Mouse (Mus musculus): ENCODE results near the gene Nrn1l. TPM values are rescaled to one million over a fixed set of nuclear protein-coding genes. Genes with fewer than 3 reads are reported as not detected.

Nrn1l gene
- 0.47 TPM for polyA plus RNA-seq (2021)

GRCm38 (mm10) chr8:105893339-105893738 lies at the start of gene Nrn1l:
Gene Nrn1l (plus strand): TSS chr8:105893567.
- ATAC-seq, result peak; percentile 19
- no peak for TF ChIP-seq CTCF (IDR thresholded peaks at IDR 0.05)
- ChIA-PET CTCF (interaction anchor here (1.2 to 2.3 kb wide), 4 partner anchors 10 to 32 kb away, joined by 3 to 8 read pairs (median 4); no protein-coding TSS in a partner anchor), POLR2A (no interaction called here)
- DNase-seq (ENCODE audit: low read depth, low spot score), result no peak
- no peaks in the 10 kb centered on the region for H3K27me3 ChIP-seq
- in situ Hi-C loops (cut with MboI; ENCODE audit: low pct_unique_long_range_greater_than_20kb), result loop anchor here (5.0 kb wide), 1 partner anchor 34 kb away; no protein-coding TSS in a partner anchor

- no peak for ATAC-seq
- in situ Hi-C loops (cut with MboI; ENCODE audit: low pct_unique_long_range_greater_than_20kb), result no loop called here
- DNase-seq (ENCODE audit: low read depth, low spot score), result no peak
- ChIA-PET CTCF (interaction anchor here (1.1 kb wide), 1 partner anchor 11 kb away, joined by 6 read pairs; no protein-coding TSS in a partner anchor), POLR2A (no interaction called here)
- TF ChIP-seq CTCF (IDR thresholded peaks at IDR 0.05), result no peak
- H3K27me3 ChIP-seq, result no peaks in the 10 kb centered on the region
Observed at GRCm38 (mm10) chr8:105846678-105847077, 46.7 kb upstream of the Nrn1l start.

- TF ChIP-seq CTCF (IDR thresholded peaks at IDR 0.05), result no peak
- ChIA-PET POLR2A (no interaction called here), CTCF (no interaction called here)
- no peaks in the 10 kb centered on the region for H3K27me3 ChIP-seq
- ATAC-seq (no peak), DNase-seq (ENCODE audit: low read depth, low spot score) (no peak)
- in situ Hi-C loops (cut with MboI; ENCODE audit: low pct_unique_long_range_greater_than_20kb), result no loop called here
Observed at GRCm38 (mm10) chr8:105850014-105850413, 43.4 kb upstream of the Nrn1l start.

- ATAC-seq (no peak), DNase-seq (ENCODE audit: low read depth, low spot score) (no peak)
- TF ChIP-seq CTCF (IDR thresholded peaks at IDR 0.05), result no peak
- H3K27me3 ChIP-seq, result no peaks in the 10 kb centered on the region
- POLR2A ChIA-PET, result no interaction called here
- in situ Hi-C loops (cut with MboI; ENCODE audit: low pct_unique_long_range_greater_than_20kb), result no loop called here
- CTCF ChIA-PET, result no interaction called here
Observed at GRCm38 (mm10) chr8:105850611-105851010, 42.8 kb upstream of the Nrn1l start.

- no peak for TF ChIP-seq CTCF (IDR thresholded peaks at IDR 0.05)
- ChIA-PET CTCF (interaction anchor here (0.6 kb wide), 1 partner anchor 241 kb away, joined by 5 read pairs; no protein-coding TSS in a partner anchor), POLR2A (no interaction called here)
- in situ Hi-C loops (cut with MboI; ENCODE audit: low pct_unique_long_range_greater_than_20kb), result no loop called here
- H3K27me3 ChIP-seq, result no peaks in the 10 kb centered on the region
- no peak for DNase-seq (ENCODE audit: low read depth, low spot score)
- peak; percentile 41 for ATAC-seq
Observed at GRCm38 (mm10) chr8:105851651-105852143, 41.7 kb upstream of the Nrn1l start.

- CTCF ChIA-PET, result interaction anchor here (0.6 kb wide), 1 partner anchor 240 kb away, joined by 5 read pairs; no protein-coding TSS in a partner anchor
- in situ Hi-C loops (cut with MboI; ENCODE audit: low pct_unique_long_range_greater_than_20kb), result no loop called here
- POLR2A ChIA-PET, result no interaction called here
- DNase-seq (ENCODE audit: low read depth, low spot score) (no peak), ATAC-seq (no peak)
- H3K27me3 ChIP-seq, result no peaks in the 10 kb centered on the region
- no peak for TF ChIP-seq CTCF (IDR thresholded peaks at IDR 0.05)
Observed at GRCm38 (mm10) chr8:105852146-105852729, 41.1 kb upstream of the Nrn1l start.

- ChIA-PET CTCF (interaction anchor here (0.7 kb wide), 1 partner anchor 78 kb away, joined by 3 read pairs; no protein-coding TSS in a partner anchor), POLR2A (no interaction called here)
- TF ChIP-seq CTCF (IDR thresholded peaks at IDR 0.05), result no peak
- in situ Hi-C loops (cut with MboI; ENCODE audit: low pct_unique_long_range_greater_than_20kb), result no loop called here
- no peak for DNase-seq (ENCODE audit: low read depth, low spot score)
- no peak for ATAC-seq
- no peaks in the 10 kb centered on the region for H3K27me3 ChIP-seq
Observed at GRCm38 (mm10) chr8:105853178-105853577, 40.2 kb upstream of the Nrn1l start, which contains the start of gene Cenpt. Gene Cenpt (minus strand): TSS chr8:105853278.

- DNase-seq (ENCODE audit: low read depth, low spot score) (no peak), ATAC-seq (no peak)
- ChIA-PET CTCF (interaction anchor here (1.1 to 2.1 kb wide), 8 partner anchors 10 to 140 kb away, joined by 3 to 12 read pairs (median 4); partner anchors contain the start of genes Ranbp10 and Tsnaxip1), POLR2A (interaction anchor here (0.5 to 0.6 kb wide), 4 partner anchors 28 to 1082 kb away, joined by 3 to 5 read pairs (median 4); no protein-coding TSS in a partner anchor)
- no peaks in the 10 kb centered on the region for H3K27me3 ChIP-seq
- in situ Hi-C loops (cut with MboI; ENCODE audit: low pct_unique_long_range_greater_than_20kb), result no loop called here
- TF ChIP-seq CTCF (IDR thresholded peaks at IDR 0.05), result no peak
Observed at GRCm38 (mm10) chr8:105854303-105854702, 39.1 kb upstream of the Nrn1l start.

GRCm38 (mm10) chr8:105854715-105855216 lies 38.6 kb upstream of the Nrn1l start, which contains the start of gene Thap11:
Gene Thap11 (plus strand): TSS chr8:105855132.
- no peak for TF ChIP-seq CTCF (IDR thresholded peaks at IDR 0.05)
- ChIA-PET POLR2A (interaction anchor here (0.5 to 2.0 kb wide), 5 partner anchors 18 to 1082 kb away, joined by 3 to 5 read pairs (median 4); no protein-coding TSS in a partner anchor), CTCF (interaction anchor here (0.9 to 2.1 kb wide), 12 partner anchors 10 to 141 kb away, joined by 3 to 12 read pairs (median 4); partner anchors contain the start of genes Pskh1, Ranbp10 and Tsnaxip1)
- DNase-seq (ENCODE audit: low read depth, low spot score) (no peak), ATAC-seq (peak; percentile 81)
- H3K27me3 ChIP-seq, result no peaks in the 10 kb centered on the region
- in situ Hi-C loops (cut with MboI; ENCODE audit: low pct_unique_long_range_greater_than_20kb), result no loop called here

- ATAC-seq (peak; percentile 21), DNase-seq (ENCODE audit: low read depth, low spot score) (no peak)
- in situ Hi-C loops (cut with MboI; ENCODE audit: low pct_unique_long_range_greater_than_20kb), result no loop called here
- no peak for TF ChIP-seq CTCF (IDR thresholded peaks at IDR 0.05)
- CTCF ChIA-PET, result interaction anchor here (0.9 to 2.1 kb wide), 15 partner anchors 9 to 141 kb away, joined by 3 to 12 read pairs (median 4); partner anchors contain the start of genes Pskh1, Ranbp10 and Tsnaxip1
- POLR2A ChIA-PET, result interaction anchor here (0.7 to 2.0 kb wide), 3 partner anchors 18 to 43 kb away, joined by 3 to 5 read pairs (median 4); no protein-coding TSS in a partner anchor
- H3K27me3 ChIP-seq, result no peaks in the 10 kb centered on the region
Observed at GRCm38 (mm10) chr8:105855248-105856167, 37.9 kb upstream of the Nrn1l start.

Data from Patski (cell line).